Mouse (Mus musculus): ENCODE measurements around the gene Styx.

Gene Styx

GRCm38 (mm10) chr14:45350931-45351859 is at the start of gene Styx:
Styx (plus strand) TSS chr14:45351093.
- DNase-seq (ENCODE audit: low read depth, low spot score): peak; percentile 86

GRCm38 (mm10) chr14:45303939-45304338 is 47.0 kb upstream of the Styx start:
- DNase-seq (ENCODE audit: low read depth, low spot score): no peak

- no peak for DNase-seq (ENCODE audit: low read depth, low spot score)
Measured at GRCm38 (mm10) chr14:45304389-45304788, 46.5 kb upstream of the Styx start.

GRCm38 (mm10) chr14:45305852-45306251 is 45.0 kb upstream of the Styx start:
- DNase-seq (ENCODE audit: low read depth, low spot score): no peak

- DNase-seq (ENCODE audit: low read depth, low spot score): no peak
Measured at GRCm38 (mm10) chr14:45307630-45308328, 43.1 kb upstream of the Styx start.

GRCm38 (mm10) chr14:45309646-45310045 is 41.2 kb upstream of the Styx start:
- no peak for DNase-seq (ENCODE audit: low read depth, low spot score)

- DNase-seq (ENCODE audit: low read depth, low spot score): no peak
Measured at GRCm38 (mm10) chr14:45310101-45310500, 40.8 kb upstream of the Styx start.

- no peak for DNase-seq (ENCODE audit: low read depth, low spot score)
Measured at GRCm38 (mm10) chr14:45316927-45317326, 34.0 kb upstream of the Styx start.

- DNase-seq (ENCODE audit: low read depth, low spot score): peak; percentile 8
Measured at GRCm38 (mm10) chr14:45317921-45318411, 32.9 kb upstream of the Styx start.

- DNase-seq (ENCODE audit: low read depth, low spot score): peak; percentile 71
Measured at GRCm38 (mm10) chr14:45318426-45319236, 32.3 kb upstream of the Styx start, which contains the start of gene Ero1l. Ero1l (minus strand) TSS chr14:45318771.

GRCm38 (mm10) chr14:45319237-45319610 is 31.7 kb upstream of the Styx start:
- DNase-seq (ENCODE audit: low read depth, low spot score): no peak

GRCm38 (mm10) chr14:45320111-45320510 is 30.8 kb upstream of the Styx start:
- DNase-seq (ENCODE audit: low read depth, low spot score): no peak

- no peak for DNase-seq (ENCODE audit: low read depth, low spot score)
Measured at GRCm38 (mm10) chr14:45321067-45321466, 29.8 kb upstream of the Styx start.

GRCm38 (mm10) chr14:45321622-45322021 is 29.3 kb upstream of the Styx start:
- DNase-seq (ENCODE audit: low read depth, low spot score): no peak

GRCm38 (mm10) chr14:45322450-45322849 is 28.4 kb upstream of the Styx start:
- no peak for DNase-seq (ENCODE audit: low read depth, low spot score)

GRCm38 (mm10) chr14:45323320-45323719 is 27.6 kb upstream of the Styx start:
- no peak for DNase-seq (ENCODE audit: low read depth, low spot score)

- DNase-seq (ENCODE audit: low read depth, low spot score): peak; percentile 24
Measured at GRCm38 (mm10) chr14:45325471-45325870, 25.4 kb upstream of the Styx start.

- DNase-seq (ENCODE audit: low read depth, low spot score): no peak
Measured at GRCm38 (mm10) chr14:45328072-45328713, 22.7 kb upstream of the Styx start.

- DNase-seq (ENCODE audit: low read depth, low spot score): no peak
Measured at GRCm38 (mm10) chr14:45329018-45329588, 21.8 kb upstream of the Styx start.

- DNase-seq (ENCODE audit: low read depth, low spot score): peak; percentile 92
Measured at GRCm38 (mm10) chr14:45329589-45330181, 21.2 kb upstream of the Styx start, which contains the start of gene Psmc6. Psmc6 (plus strand) TSS chr14:45329788.
